Mouse (Mus musculus): ENCODE data around the gene Ctsk.

DNA sequence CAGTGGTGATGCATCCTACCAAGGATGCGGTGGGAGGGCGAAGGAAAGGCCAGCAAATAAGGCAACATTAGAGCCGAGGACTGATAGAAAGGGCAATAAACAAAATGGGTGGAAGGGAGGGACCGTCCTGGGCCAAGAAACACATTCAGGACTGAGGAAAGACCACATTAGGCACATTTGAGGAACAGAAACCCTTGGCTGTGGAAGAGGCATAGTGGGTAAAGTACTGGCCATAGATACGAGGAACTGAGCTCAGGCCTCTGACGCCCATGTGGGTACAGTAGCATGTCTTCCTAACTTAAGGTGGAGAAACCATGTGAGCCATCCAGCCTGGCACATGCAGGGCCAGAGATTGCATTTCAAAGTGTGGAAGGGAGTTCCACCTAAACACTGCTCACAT is 30.8 kb downstream of the Ctsk start:
- TF ChIP-seq POLR2A (IDR thresholded peaks at IDR 0.05; ENCODE audit: low read depth, low read length) (no peak), CTCF (conservative IDR thresholded peaks at IDR 0.05; ENCODE audit: insufficient read depth, insufficient read length, low read depth, low read length) (no peak)
